Mouse (Mus musculus): ENCODE measurements at regions not wholly inside any gene's neighbourhood (a gene's known extent, or its start where the extent isn't known, plus 50 kb on each side); places are given as distances from the start of the nearest gene placed in this dataset.

DNA sequence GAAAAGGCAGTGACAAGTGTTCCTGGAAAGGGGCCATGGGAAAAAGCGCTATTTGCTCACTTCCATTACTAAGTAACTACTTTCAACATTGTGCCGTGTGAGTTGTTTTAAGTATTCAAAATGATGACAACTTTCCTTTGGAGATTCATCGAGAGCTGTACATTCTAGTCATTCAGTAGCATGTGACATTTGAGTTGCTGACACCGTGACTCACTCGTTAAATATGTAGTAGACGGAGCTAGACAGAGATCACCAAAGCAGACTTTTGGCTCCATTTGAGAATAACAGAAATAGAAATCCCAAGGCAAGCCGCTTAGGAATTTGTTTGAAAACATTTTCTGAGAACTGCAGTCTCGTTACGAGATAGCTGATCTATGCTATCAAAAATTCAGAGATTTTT lies 211.8 kb upstream of the Fam3c start:
- TF ChIP-seq POLR2A (IDR thresholded peaks at IDR 0.05; ENCODE audit: borderline replicate concordance, control insufficient read depth, low read depth, low read length) (no peak), CTCF (IDR thresholded peaks at IDR 0.05; ENCODE audit: control insufficient read depth, insufficient read depth, low read length) (no peak)
